Mouse (Mus musculus) Muller cell, postnatal 12 days (primary cell): ENCODE measurements at regions not wholly inside any gene's neighbourhood (a gene's known extent, or its start where the extent isn't known, plus 50 kb on each side); places are given as distances from the start of the nearest gene placed in this dataset.
"Not testable (repeated sequence)": the region's sequence is repeated elsewhere in the genome, so short reads cannot be mapped to it uniquely, and the experiment has no call there.

ENCODE experiments used
- DNase-seq: peaks from one replicate; pipeline ENCODE4 v3.0.0-alpha.2; 2015; ENCODE audit errors: inconsistent ontology term

DNA sequence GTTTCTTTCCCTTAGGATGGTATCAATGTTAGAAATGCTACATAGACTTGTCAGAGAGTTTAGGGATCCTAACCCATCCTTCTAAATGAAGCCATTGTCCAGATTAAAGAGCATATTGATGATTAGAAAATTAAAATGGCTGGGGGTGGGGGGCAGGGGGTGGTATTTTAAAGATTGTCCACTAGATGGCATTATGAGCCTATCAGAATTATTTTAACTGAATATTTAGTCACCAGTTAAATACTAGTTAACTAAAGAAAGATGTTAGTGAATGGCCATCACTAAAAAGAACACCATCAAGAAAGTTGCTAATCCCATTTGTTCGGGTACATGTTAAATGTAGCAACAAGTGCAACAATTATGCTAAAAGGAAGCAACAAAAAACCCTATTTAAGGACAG lies 1909.6 kb upstream of the 5930422O12Rik start:
- DNase-seq: peak; percentile 32

DNA sequence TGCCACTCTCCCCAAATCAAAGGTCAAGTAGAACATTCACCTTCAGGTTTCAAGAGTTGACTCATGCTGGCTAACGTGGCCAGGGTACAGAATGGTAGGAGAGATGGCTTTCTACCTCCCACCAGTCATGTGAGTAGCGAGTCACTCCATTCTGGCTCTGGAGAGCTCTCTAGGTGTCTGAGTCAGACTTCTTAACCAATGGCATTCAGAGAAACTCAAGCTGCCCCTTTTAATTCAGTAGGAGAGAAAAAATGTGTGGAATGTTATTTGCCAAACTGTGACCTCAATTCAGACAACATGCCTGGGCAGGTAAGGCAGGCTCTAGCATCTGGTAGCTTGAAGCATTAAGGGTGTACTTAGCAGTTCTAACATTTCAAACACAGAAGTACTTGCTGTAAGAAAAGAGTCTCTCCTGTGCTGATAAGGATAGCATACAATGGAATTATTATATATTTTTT lies 1907.5 kb upstream of the 5930422O12Rik start:
- DNase-seq: peak; percentile 91

DNA sequence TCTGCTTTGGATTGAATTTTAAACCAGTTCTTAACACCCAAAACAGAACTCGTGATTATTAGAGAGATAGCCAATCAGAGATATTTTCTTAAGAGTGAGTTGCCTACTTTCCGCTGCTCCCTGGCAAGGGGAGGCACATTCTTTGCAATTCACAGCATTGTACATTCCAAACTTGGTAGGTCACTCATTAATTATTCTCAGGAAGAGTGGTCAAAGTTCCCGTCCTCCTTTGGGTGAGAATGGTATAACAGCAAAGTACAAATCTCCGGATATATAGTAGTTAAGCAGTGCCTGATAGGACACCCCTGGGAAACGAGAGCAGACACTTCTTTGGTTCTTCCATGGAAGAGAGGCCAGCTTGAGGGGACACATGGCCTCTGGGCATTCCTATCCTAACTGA lies 1903.4 kb upstream of the 5930422O12Rik start:
- DNase-seq: peak; percentile 91

DNA sequence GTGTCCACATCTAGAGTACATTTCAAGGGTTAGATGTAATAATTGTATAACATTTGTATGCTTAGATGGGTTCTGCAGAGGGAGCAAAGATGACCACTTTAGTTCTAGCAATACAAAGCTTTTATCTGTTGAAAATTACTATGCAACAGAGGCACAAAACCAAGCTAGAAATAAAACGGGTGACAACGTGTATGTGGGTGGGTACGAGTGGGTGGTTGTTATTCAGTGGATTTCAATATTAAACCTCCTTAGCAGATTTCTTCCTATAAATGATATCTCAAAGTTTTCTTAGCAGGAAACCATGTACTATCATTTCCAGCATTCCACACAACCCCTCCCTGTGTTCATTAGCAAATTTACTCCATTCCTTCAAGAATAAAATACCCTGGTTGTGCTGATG lies 1889.3 kb upstream of the 5930422O12Rik start:
- DNase-seq: no peak

DNA sequence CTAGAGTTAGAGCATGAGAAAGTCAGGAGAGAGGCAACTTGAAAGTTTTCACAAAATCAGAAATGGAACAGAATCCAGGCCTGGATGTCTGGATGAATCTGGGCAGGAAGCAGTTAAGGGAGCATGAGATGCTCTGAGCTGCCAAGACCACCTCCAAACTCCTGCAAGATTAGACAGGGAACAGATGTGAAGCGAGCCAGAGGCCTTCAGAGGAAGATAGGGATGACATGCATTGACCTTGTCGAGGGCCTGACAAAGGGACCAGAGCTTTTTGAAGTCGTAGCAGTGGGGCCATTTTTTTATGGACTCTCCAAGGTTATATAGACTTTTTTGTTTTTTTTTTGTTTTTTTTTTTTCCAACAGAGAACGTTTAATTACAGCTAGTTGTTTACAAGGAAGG lies 1886.9 kb upstream of the 5930422O12Rik start:
- DNase-seq: no peak

DNA sequence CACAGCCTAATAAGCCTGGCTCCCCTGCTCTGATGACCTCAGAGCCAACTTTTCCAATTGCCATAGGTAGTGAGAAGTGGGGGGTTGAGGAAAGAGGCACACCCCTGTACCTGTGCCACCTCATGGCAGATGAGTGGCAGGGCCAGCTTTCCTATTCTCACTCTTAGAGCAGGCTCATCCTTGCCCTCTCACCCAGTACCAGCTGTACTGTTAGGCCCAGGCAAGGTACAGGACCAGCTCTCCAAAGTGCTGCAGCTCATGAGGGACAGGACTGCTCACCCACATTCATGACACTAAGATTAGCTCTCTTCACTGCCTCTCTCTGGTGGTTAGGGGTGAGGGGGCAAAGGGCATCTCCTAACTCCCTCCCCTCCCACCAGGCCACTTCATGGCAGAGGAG lies 1854.4 kb upstream of the 5930422O12Rik start:
- no peak for DNase-seq

DNA sequence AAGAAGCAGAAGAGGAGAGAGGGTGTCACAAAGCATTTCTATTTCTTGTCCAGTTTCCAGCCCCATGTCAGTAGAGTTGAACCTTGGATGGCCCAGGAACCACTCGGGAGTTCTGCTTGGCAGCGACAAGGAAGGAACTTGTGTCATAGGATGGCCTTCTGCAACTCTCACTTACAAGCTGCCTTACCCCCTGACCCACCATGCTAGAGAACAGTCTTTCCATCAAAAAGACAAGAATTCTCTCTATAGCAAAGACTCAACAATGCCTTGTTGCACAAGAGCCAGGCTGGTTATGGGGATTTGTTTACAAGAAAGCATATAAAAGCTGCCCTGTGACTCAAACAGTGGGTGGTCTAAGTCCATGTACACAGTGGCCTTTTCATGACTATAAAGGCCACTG lies 1852.4 kb upstream of the 5930422O12Rik start:
- DNase-seq: no peak

DNA sequence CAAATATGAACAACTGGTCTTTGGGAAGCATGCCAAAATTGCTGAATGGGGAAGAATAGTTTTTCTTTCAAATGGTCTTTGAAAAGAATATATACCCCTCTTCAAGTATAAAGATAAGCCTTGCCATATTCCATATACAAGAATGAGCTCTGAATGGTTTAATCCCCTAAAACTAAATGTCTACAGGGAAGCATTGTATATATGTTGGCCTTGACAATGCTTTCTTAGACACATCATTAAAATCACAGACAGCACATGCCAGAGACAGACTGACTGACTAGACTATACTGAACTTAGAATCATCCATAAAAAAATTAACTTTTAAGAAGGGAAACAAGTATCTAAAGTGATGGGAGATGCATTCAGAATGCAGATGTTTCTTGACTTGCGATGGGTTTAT lies 1843.8 kb upstream of the 5930422O12Rik start:
- no peak for DNase-seq

DNA sequence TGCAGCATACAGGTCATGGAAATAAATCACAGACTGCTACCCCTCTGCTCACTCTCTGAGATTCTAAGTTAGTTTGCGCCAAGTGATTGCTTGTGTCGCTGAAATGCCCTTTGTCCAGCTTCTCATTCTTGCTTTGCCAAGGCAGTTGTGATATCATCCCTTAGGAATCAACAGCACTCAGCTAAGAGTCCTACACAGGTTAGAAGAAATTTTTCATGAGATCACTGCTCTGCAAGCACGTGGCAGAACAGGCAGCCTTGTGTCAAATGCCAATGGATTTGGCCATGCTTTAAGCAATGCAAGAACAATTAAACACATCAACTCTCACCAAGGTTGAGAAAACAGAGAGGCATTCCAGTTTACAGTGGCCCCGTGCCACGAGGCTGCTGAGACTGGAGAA lies 1829.0 kb upstream of the 5930422O12Rik start:
- DNase-seq: peak; percentile 82

DNA sequence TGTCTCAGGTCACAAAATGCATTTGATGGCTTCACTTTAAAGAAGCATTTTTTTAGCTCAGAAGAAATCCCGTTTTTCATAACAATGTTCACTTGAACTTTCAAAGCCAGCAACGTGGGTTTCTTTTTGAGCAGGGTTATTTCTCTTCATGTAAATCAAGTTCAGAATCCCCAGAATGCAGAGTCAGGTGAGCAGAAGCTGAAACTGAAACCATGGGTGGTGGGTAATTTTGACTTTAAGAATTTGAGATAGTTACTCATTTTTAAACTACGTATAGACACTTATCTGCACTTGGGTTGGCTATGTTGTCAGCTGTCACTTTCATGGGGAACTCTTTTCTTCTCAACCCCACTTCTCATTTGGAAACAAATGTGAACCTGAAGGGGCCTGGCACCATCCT lies 1827.5 kb upstream of the 5930422O12Rik start:
- DNase-seq: no peak

DNA sequence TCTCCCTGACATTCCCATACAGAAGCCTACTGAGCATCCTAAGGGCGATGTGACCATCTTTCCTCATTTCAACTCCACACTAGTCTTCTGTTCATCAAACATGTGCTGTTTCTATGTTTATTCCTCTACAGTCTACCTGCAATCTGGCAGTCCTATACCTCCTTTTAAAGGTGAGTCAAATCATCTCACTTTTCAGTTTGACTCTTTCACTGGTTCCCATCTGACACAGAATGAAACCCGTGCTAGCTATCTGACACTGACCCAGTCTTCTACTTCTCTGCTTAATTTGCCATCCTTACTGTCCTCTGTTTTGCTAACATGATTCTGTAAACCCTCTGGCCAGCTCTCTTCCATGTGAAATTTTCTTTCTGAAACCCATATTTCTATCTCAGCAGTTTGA lies 1812.0 kb upstream of the 5930422O12Rik start:
- no peak for DNase-seq

DNA sequence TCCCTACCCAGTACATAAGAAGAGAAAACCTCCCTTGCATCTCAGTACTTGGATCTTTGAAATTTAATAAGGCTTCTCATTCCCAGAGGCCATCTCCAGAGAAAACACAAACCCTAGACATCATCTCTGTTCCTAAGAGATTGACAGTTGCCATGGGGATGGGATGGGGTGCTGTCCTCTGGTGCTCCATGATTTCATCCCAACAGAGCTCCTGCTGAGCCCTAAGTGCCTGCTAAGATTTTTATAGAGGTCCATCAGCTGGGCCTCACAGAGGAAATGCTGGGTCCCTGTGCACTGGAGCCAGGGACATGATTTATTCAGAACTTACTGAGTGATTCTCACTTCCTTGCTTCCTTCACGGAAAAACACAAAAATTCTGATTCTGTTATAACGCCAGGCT lies 1800.8 kb upstream of the 5930422O12Rik start:
- DNase-seq: no peak

DNA sequence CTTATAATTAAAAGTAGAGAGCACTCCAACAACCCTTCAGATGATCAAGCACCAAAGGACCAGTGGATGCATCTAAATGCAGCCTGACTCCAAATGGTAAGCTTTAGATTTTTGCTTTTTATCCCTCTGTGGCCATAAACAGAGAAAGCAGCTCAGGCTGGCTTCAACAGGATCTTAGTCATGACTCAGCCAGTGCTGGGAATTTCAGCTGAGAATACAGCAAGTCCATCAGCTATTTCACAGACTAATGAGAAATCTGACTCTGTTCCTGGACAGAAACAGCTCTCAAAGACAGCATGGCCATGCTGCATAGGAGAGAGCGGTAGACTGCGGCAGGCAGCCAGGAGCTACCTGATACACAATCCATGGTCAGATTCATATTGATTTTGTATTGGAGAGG lies 1800.4 kb upstream of the 5930422O12Rik start:
- peak; percentile 34 for DNase-seq

DNA sequence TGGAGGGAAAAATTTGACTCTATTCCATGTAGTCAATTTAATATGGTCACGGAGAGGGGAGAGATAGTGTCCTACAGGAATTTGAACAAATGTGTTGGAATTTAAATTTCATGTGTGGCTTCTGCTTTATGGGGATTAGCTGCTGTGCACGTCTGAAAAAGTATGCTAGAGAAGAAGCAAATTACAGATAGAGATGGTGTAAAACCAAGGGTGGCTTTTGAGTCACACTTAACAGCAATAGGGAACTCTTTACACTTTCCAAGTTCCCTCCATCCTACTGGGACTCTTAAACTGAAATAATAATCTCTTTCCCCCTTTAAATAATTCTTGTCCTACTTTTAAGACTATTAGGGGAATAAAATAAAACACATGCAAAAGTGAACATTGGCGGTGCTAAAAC lies 1790.1 kb upstream of the 5930422O12Rik start:
- no peak for DNase-seq

DNA sequence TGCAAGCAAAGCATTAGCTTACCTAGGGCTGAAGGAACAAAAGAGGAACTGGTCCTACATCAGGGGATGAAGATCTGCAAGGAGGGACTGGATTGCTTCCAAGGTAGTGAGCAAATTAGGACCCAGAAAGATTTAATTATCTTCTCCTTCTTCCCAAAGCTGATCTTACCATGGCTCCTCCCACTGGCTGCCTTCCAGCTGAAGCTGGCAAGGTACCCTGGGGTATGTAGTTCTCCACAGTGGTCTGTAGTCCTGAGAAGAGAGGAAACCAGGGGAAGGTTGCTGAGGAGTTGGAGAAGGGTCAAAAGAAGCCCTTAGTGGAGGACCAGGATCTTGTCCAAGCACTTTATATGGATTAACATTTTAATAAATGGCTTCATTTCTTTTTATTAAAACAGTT lies 1764.8 kb upstream of the 5930422O12Rik start:
- DNase-seq: no peak

DNA sequence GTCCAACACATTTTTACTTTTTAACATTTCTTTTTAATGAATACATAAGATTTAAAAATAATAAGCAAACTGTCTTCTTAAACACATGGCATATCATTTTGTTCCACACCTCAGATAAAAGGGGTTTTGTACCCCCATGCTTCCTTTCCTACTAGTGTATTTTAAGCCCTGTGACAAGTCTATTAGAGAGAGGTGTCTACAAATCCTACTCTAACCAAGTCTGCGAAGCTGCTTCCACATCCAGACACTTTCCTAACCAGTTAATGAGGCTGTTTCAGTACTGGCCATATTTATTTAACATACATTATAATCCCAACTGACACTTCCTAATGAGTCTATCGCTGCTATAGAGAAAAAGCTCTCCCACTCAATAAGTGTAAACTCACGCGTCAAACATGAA lies 1763.0 kb upstream of the 5930422O12Rik start:
- DNase-seq: no peak

DNA sequence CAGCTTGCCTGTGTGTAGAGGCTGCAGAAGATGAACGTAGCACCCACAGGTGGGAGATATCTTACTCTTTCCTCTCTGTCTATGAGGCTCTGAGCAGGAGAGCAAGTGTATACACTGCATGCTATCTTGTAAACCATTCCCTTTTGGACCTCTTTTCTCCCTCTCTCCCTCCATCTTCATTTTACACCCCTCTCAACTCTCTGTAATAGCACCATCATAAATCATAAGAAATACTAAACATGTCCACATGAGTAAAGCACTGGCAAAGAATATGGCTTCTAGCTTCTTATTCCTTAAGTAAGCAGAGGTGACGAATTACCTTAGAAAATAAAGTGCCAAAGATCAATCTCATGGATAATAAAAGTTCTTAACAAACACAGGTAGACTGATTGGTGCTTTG lies 1724.3 kb upstream of the 5930422O12Rik start:
- DNase-seq: no peak

DNA sequence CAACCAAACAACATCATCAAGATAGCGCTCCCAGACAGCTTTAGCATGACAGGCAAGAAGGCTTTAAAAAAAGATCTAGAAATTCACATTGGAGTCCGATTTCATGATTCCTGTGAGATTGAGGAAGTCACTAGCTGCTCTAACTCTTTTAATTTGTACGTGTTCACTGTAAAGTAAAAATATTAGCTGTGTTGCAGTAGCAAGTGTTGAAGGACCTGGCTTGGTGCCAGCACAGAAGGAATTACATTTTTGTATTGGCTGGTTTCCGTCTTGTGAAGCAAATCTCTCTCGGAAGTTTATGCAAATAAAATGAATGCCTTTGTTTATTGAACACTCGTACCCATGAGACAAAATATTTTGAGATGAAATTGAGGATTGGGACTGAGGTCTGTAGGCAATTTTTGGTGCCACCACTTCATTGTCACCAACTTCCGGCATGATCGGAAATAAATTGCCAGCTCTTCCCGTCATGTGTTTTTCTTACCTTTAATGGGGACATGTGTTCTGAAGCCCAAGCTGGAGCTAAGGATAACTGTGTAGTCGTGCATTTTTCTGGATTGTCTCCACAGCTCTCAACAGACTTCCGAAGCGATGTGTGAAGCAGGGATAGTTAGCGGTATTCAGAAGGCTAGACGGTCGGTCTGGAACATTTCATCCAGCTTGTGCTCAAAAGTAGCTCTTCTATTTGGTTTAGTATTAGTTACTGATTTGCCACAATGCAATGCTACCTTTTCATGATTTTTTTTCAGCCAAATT lies 1715.0 kb upstream of the 5930422O12Rik start:
- no peak for DNase-seq

DNA sequence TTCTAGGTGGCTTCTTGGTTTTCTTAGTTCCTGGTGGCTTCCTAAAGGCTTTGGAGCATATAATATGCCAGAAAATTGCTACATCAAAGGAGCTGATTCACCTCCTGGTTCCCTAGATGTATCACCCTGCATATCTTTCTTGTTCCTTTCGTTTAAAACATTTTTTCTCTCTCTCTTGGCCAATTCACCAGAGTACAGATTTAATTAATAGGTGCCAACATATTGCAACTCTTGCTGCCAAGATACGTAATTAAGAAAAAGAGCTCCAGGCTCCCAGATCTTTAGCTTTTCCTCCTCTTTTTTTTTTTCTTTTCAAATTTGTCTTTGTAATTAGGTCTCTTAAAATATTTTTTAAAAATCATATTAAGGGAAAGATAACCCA lies 1714.4 kb upstream of the 5930422O12Rik start:
- no peak for DNase-seq

DNA sequence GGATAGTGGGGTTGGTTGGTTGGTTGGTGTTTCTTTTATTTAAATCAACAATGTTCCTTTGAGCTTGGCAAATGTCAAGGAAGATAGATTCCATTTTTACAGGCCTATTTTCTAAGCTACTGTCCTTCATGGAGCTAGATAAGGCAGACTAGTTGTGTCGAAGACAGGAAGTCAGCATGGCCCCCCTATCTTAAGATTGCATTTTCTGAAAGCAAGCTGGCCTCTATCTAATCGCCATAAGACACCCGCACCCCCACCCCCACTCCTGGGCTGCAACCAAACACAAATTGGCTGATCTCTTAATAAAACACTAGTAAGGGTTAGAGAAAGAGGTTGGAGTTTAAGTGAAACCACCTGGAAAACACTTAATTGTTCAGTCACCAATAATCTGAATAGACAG lies 1708.5 kb upstream of the 5930422O12Rik start:
- DNase-seq: no peak

DNA sequence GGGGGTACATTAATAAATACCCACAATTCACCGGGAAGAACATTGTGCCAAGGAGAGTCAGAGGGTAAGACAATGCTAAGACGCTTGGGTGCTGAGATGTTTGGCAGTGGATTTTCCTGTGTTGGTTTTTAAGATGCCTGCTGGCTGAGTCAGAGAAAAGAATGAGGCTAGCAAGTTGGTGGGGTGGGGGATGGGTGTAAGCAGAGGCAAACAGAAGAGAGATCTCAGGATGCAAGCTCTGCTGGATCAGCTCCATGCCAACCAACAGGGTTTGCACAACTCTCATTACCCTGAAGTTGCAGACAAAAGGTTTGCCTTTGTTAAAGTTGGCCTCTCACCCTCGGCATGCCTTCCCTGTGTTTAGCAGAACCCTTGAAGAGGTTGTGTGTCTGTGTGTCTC lies 1707.9 kb upstream of the 5930422O12Rik start:
- peak; percentile 98 for DNase-seq

DNA sequence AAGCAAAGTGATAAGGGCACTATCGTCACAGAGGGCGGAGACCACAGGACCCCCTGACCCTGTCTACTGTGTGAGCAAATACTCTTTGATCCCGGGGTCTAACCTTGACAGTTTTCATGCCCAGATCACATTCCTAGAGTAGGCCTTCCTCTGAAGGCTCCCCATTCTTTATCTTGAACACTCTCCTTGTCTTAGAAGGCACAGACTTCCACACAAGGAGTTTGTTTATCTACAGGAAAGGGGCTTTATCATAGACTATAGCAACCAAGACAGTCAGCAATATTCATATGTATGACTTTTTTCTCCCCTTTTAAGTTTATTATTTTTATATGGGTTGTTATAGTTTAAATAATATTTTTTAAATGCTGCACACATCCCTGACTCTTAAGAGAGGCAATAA lies 1703.1 kb upstream of the 5930422O12Rik start:
- DNase-seq: no peak

DNA sequence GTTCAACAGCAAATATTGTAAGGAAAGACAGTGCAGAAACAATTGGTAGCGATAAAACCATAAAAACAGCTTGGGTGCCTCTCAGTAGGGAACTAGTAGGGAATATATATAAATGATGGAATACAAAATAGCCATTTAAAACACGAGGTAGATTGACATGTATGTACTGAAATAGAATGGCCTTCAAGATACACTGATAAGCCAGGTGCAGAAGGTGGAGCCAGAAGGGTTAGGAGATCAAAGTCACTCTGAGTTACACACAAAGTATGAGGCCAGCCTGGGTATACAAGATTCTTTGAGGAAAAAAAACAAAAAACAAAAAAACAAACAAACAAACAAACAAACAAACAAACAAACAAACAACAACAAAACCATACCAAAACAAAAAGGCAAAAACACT lies 1692.9 kb upstream of the 5930422O12Rik start:
- no peak for DNase-seq

DNA sequence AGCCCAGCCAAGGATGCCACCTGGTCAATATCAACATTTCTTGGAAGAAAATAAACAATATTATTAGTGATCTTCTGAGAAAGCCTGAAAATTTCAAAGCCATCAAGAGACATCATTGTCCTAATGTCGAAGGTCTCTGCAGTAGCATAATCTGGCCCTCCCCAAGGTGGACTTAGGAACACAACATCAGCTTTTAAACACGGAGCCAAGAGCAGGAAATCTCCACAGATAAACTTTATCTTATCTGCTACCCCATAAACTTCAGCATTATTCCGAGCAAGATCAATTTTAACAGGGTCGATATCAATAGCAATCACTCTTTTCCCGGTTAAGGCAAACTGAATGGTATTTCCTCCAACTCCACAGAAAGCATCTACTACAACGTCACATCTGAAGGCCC lies 1691.2 kb upstream of the 5930422O12Rik start:
- DNase-seq: not testable (repeated sequence)
